ENCODE assay signal across 9 mouse cellular contexts in genomic region chr13:4133070-4133469, GRCm38 (mm10). TPM values are rescaled to one million over a fixed set of nuclear protein-coding genes. Genes with fewer than 3 reads are reported as not detected.
DNase-seq lines count a peak whose midpoint lies in the region; ATAC-seq and TF ChIP-seq lines count a peak whose summit lies in the region.
"Had no signal": no experiment of that assay in that cellular context is flagged by ENCODE, and none has a peak within 500 bp of the region (broad histone marks: within the 10 kb centered on the region; RNA-seq: fewer than 3 reads in every experiment).

No protein-coding gene starts in this region.

- H3K9ac ChIP-seq in stomach, postnatal 0 days (ENCODE audit: low read length): no peak overlapping the region

- H3K4me3 ChIP-seq in embryonic facial prominence, embryonic 10.5 days: no peak overlapping the region
- H3K4me3 ChIP-seq in stomach, postnatal 0 days (ENCODE audit: low read depth, low read length): no peak overlapping the region
- H3K4me3 ChIP-seq: megakaryocyte, embryonic 14.5 days had no signal

- no peak for TF ChIP-seq EP300 in stomach, postnatal 0 days (optimal IDR thresholded peaks at IDR 0.05)

- H3K36me3 ChIP-seq in embryonic facial prominence, embryonic 10.5 days (replicated peaks): no peaks in the 10 kb centered on the region
- no peaks in the 10 kb centered on the region for H3K36me3 ChIP-seq in stomach, postnatal 0 days (ENCODE audit: control insufficient read depth, insufficient read depth, low read length)

- DNase-seq in heart, postnatal 36 days: peak; percentile 4 to 12
- no peak for DNase-seq in heart, postnatal 25 days (ENCODE audit: low spot score)
- DNase-seq in thymus, postnatal 0 days (ENCODE audit: low spot score): peak; percentile 15
- DNase-seq in thymus, postnatal 36 days: no peak
- peak; percentile 11 for DNase-seq in embryonic facial prominence, embryonic 10.5 days (ENCODE audit: low spot score)
- DNase-seq in stomach, postnatal 0 days (ENCODE audit: low spot score): peak; percentile 40
- DNase-seq in natural killer cell, adult 2 months (ENCODE audit: low spot score in 2 of 2): no peak
- DNase-seq in gastrocnemius, postnatal 4 days (ENCODE audit: low spot score in 2 of 2): no peak

- ATAC-seq in stomach, postnatal 0 days (ENCODE audit: low FRiP score, low TSS enrichment): no peak

- no peaks in the 10 kb centered on the region for H3K9me3 ChIP-seq in embryonic facial prominence, embryonic 10.5 days
- H3K9me3 ChIP-seq in stomach, postnatal 0 days (ENCODE audit: control insufficient read depth, low read length): no peaks in the 10 kb centered on the region
- H3K9me3 ChIP-seq: megakaryocyte, embryonic 14.5 days had no signal

- no peak overlapping the region for H3K4me2 ChIP-seq in stomach, postnatal 0 days (replicated peaks; ENCODE audit: low read depth)

- peak; percentile 68 for TF ChIP-seq CTCF in stomach, postnatal 0 days (IDR thresholded peaks at IDR 0.05; ENCODE audit: low read depth)

- H3K27me3 ChIP-seq in embryonic facial prominence, embryonic 10.5 days (replicated peaks; ENCODE audit: low read depth, poor library complexity, severe bottlenecking): no peaks in the 10 kb centered on the region
- no peaks in the 10 kb centered on the region for H3K27me3 ChIP-seq in stomach, postnatal 0 days (ENCODE audit: control insufficient read depth, insufficient read depth, low read length)
- H3K27me3 ChIP-seq: megakaryocyte, embryonic 14.5 days had no signal

- intact Hi-C loops in heart, postnatal 36 days (cut with DNase I): loop anchor here (5.0 kb wide), 2 partner anchors 121 to 479 kb away; no protein-coding TSS in a partner anchor
- intact Hi-C loops in heart, postnatal 25 days (cut with DNase I): loop anchor here (10.0 kb wide), 1 partner anchor 482 kb away; no protein-coding TSS in a partner anchor

- no peak overlapping the region for H3K27ac ChIP-seq in embryonic facial prominence, embryonic 10.5 days (replicated peaks)
- H3K27ac ChIP-seq in stomach, postnatal 0 days (replicated peaks): no peak overlapping the region

- WGBS in embryonic facial prominence, embryonic 10.5 days: 41% methylated on average over 2 of the region's 2 CpGs
- 37% methylated on average over 2 of the region's 2 CpGs for WGBS in stomach, postnatal 0 days

- H3K4me1 ChIP-seq in embryonic facial prominence, embryonic 10.5 days: no peaks in the 10 kb centered on the region
- H3K4me1 ChIP-seq in stomach, postnatal 0 days (replicated peaks; ENCODE audit: control insufficient read depth, insufficient read depth): no peaks in the 10 kb centered on the region
- H3K4me1 ChIP-seq: megakaryocyte, embryonic 14.5 days had no signal

RNA-seq across cellular contexts. Expression of gene Akr1c18, which starts 17.4 kb away (rescaled TPM):
- not detected for total RNA-seq in heart, postnatal 36 days (2021)
- not detected for total RNA-seq in heart, postnatal 25 days (2021)
- polyA plus RNA-seq in thymus, postnatal 0 days (2015; fragmentation: Nextera tagmentation; extraction: Ambion mirVana): 38.3 and 47.4 TPM in 2 replicates
- polyA plus RNA-seq in embryonic facial prominence, embryonic 10.5 days (2016; fragmentation: Nextera tagmentation; extraction: Ambion mirVana): not detected in 2 replicates
- 0.21 TPM in 2 replicates for polyA plus RNA-seq in stomach, postnatal 0 days (2015; fragmentation: Nextera tagmentation; extraction: Ambion mirVana)
- total RNA-seq in gastrocnemius, postnatal 4 days (2021): 1 to 10 TPM; 2.0 to 3.1 TPM

RNA-seq across cellular contexts. Expression of gene Akr1c13, which starts 57.9 kb away (rescaled TPM):
- total RNA-seq in heart, postnatal 36 days (2021): under 1 TPM; 0.68 to 0.86 TPM
- 1 to 10 TPM in 1 of 2 experiments, under 1 TPM in 1; 0.86 to 1.1 TPM for total RNA-seq in heart, postnatal 25 days (2021)
- 125 and 129 TPM in 2 replicates for polyA plus RNA-seq in thymus, postnatal 0 days (2015; fragmentation: Nextera tagmentation; extraction: Ambion mirVana)
- polyA plus RNA-seq in embryonic facial prominence, embryonic 10.5 days (2016; fragmentation: Nextera tagmentation; extraction: Ambion mirVana): 0.50 TPM in 1 of 2 replicates, not detected in the other
- 98.4 and 105 TPM in 2 replicates for polyA plus RNA-seq in stomach, postnatal 0 days (2015; fragmentation: Nextera tagmentation; extraction: Ambion mirVana)
- 1 to 10 TPM in 1 of 2 experiments, under 1 TPM in 1; 0.98 to 1.6 TPM for total RNA-seq in gastrocnemius, postnatal 4 days (2021)

Comparison
In these comparisons a context has a peak if more than half of its experiments do, and no peak if none do; other contexts are left out.
1. DNase-seq: peak in heart, postnatal 36 days (2 of 2), thymus, postnatal 0 days (single experiment), embryonic facial prominence, embryonic 10.5 days (single experiment) and stomach, postnatal 0 days (single experiment); none in heart, postnatal 25 days (single experiment), thymus, postnatal 36 days (0 of 2), natural killer cell, adult 2 months (0 of 2) and gastrocnemius, postnatal 4 days (0 of 2).